Mouse (Mus musculus) ES-E14 (cell line): ENCODE measurements around the gene Dock4. TPM values are rescaled to one million over a fixed set of nuclear protein-coding genes. Genes with fewer than 3 reads are reported as not detected.

Experiments used
- DNase-seq: peaks from one replicate; pipeline ENCODE4 v3.0.0-alpha.2; 2013; ENCODE audit warnings: low read depth, low spot score
- H3K27ac ChIP-seq: 2 replicates; pipeline ENCODE4 v1.5.1; 2012; ENCODE audit warnings: low read depth, mild to moderate bottlenecking, low read length, moderate library complexity, mixed read lengths; ENCODE audit not compliant: poor library complexity, insufficient read depth, severe bottlenecking
- H3K36me3 ChIP-seq: 2 replicates; pipeline ENCODE4 v1.6.1; 2012; ENCODE audit warnings: mild to moderate bottlenecking, low read length, moderate library complexity, mixed read lengths; ENCODE audit not compliant: control insufficient read depth, poor library complexity, insufficient read depth, severe bottlenecking
- H3K4me1 ChIP-seq, 2 experiments: fragments of 150-350 bp in 1 of 2; sonication (generic) in 1 of 2; 2 replicates each; pipeline ENCODE4 v1.6.1; 2012; ENCODE audit warnings: low read length in 2 of 2, mild to moderate bottlenecking in 1 of 2, mixed read lengths in 1 of 2; ENCODE audit not compliant: control insufficient read depth in 2 of 2, insufficient read depth in 2 of 2, poor library complexity in 1 of 2
- H3K4me3 ChIP-seq, 2 experiments: fragments of 150-350 bp in 1 of 2; sonication (generic) in 1 of 2; 2 replicates each; pipeline ENCODE4 v1.5.1; 2012; ENCODE audit warnings: low read length in 2 of 2, low read depth in 1 of 2, mild to moderate bottlenecking in 1 of 2, mixed read lengths in 1 of 2; ENCODE audit not compliant: insufficient read depth in 1 of 2, poor library complexity in 1 of 2, severe bottlenecking in 1 of 2
- H3K9ac ChIP-seq: 2 replicates; pipeline ENCODE4 v1.6.1; 2012; ENCODE audit warnings: low read depth, mild to moderate bottlenecking, low read length, mixed read lengths; ENCODE audit not compliant: poor library complexity, insufficient read depth, severe bottlenecking
- H3K9me3 ChIP-seq: fragments of 150-350 bp; sonication (generic); 2 replicates; pipeline ENCODE4 v1.6.1; 2012; ENCODE audit warnings: low read depth, mild to moderate bottlenecking, low read length; ENCODE audit not compliant: control insufficient read depth, insufficient read depth
- CHD2 ChIP-seq: IDR thresholded peaks from 2 replicates; pipeline ENCODE4 v1.6.1; 2014; ENCODE audit warnings: mild to moderate bottlenecking, low read depth, low read length, inconsistent platforms
- HCFC1 ChIP-seq: IDR thresholded peaks from 2 replicates; pipeline ENCODE4 v1.6.1; 2012; ENCODE audit warnings: low read length, inconsistent platforms, borderline replicate concordance; ENCODE audit not compliant: insufficient read depth
- MAFK ChIP-seq: IDR thresholded peaks from 2 replicates; pipeline ENCODE4 v1.6.1; 2014; ENCODE audit warnings: mild to moderate bottlenecking, low read depth, low read length, inconsistent platforms; ENCODE audit not compliant: insufficient read depth
- ZC3H11A ChIP-seq: IDR thresholded peaks from 2 replicates; pipeline ENCODE4 v1.6.1; 2012; ENCODE audit warnings: low read depth, mild to moderate bottlenecking, inconsistent platforms, low read length, borderline replicate concordance
- ZNF384 ChIP-seq: IDR thresholded peaks from 2 replicates; pipeline ENCODE4 v1.6.1; 2012; ENCODE audit warnings: low read depth, low read length, inconsistent platforms
- in situ Hi-C, 2 experiments: fragments of 600-800 bp; cut with MboI; formaldehyde crosslinking; loops; one replicate each; pipeline ENCODE4 v1.15.1; 2025; ENCODE audit warnings: low sequenced_read_pairs in 2 of 2, inconsistent platforms in 1 of 2; ENCODE audit not compliant: unreplicated experiment in 2 of 2
- total RNA-seq: library from RNA; depleted of rRNA; stranded (reverse); fragments of 300-350 nt; gene quantifications from 2 replicates; pipeline ENCODE4 v1.2.3, GENCODE M21; 2012

Gene Dock4
- total RNA-seq, 1 experiment, result 7.9 TPM

DNA sequence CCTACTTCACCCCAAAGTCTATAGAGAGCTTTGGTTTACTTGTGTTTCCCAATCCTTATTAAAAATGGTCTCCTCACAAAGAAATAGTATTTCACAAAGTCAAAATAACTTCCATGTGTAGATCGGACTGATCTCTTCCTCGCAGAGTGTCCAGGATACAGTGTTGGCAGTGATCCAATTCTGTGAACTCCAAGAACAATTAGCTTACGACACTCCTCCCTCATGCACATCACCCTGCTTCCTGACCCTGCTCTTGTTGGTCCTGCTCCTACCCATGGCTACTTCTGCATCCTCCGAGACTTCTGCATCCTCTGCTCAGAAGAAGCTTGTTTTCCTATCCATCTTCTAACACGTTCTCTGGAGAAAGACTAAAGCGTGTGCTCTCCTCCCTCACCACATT, 213.9 kb downstream of the Dock4 start:
- no peak for DNase-seq

GRCm38 (mm10) chr12:40669460-40669859, 223.7 kb downstream of the Dock4 start:
- Histone ChIP-seq H3K27ac (no peak overlapping the region), H3K36me3 (no peaks in the 10 kb centered on the region), H3K9ac (no peak overlapping the region), H3K4me1 (no peaks in the 10 kb centered on the region), H3K4me3 (no peak overlapping the region), H3K9me3 (no peaks in the 10 kb centered on the region)
- TF ChIP-seq CHD2 (no peak), ZNF384 (no peak), MAFK (no peak), ZC3H11A (no peak), HCFC1 (no peak)
- in situ Hi-C loops, result no loop called here
- DNase-seq, result no peak

More for the DNA sequence above, 213.9 kb downstream of the Dock4 start:
- Histone ChIP-seq H3K9ac (no peak overlapping the region), H3K4me3 (no peak overlapping the region), H3K27ac (no peak overlapping the region), H3K4me1 (peaks cover 1 to 3% of the 10 kb centered on the region in 2 experiments; a peak in 1 of 4 replicates), H3K9me3 (no peaks in the 10 kb centered on the region), H3K36me3 (no peaks in the 10 kb centered on the region)
- in situ Hi-C loops, result no loop called here
- TF ChIP-seq ZNF384, result no peak

DNA sequence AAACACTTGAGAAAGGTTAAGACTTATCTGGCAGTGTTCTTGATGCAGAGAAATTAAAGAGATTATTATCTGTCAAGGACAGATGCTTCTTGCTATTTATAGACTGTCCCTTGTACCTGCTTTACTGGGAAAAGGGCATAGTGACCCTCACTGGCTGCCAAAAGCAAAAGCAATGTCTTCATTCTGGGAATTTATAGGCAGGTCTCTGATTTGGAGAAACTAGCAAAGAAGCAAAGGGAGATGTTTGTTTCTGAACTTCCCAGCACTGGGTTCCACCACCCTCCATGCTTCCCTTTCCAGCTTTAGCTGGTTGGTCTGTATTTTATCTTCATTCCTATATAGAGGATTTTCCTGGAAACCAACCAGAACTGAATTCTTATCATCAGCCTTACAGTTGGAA, 225.0 kb downstream of the Dock4 start:
- no peaks in the 10 kb centered on the region for H3K4me1 ChIP-seq
- DNase-seq, result no peak
- no peak overlapping the region for H3K27ac ChIP-seq
- H3K4me3 ChIP-seq, result no peak overlapping the region
- no peaks in the 10 kb centered on the region for H3K9me3 ChIP-seq
- TF ChIP-seq ZNF384 (no peak), MAFK (no peak), HCFC1 (no peak), CHD2 (no peak), ZC3H11A (no peak)
- H3K36me3 ChIP-seq, result no peaks in the 10 kb centered on the region
- in situ Hi-C loops, result no loop called here
- H3K9ac ChIP-seq, result no peak overlapping the region

- Histone ChIP-seq H3K9me3 (no peaks in the 10 kb centered on the region), H3K9ac (no peak overlapping the region), H3K36me3 (no peaks in the 10 kb centered on the region), H3K4me1 (no peaks in the 10 kb centered on the region), H3K4me3 (no peak overlapping the region), H3K27ac (no peak overlapping the region)
- TF ChIP-seq MAFK (no peak), ZNF384 (no peak), CHD2 (no peak), HCFC1 (no peak), ZC3H11A (no peak)
- in situ Hi-C loops, result loop anchor here (10.0 to 25.0 kb wide), 2 partner anchors 417 to 425 kb away; no protein-coding TSS in a partner anchor
- DNase-seq, result no peak
These were observed 234.0 kb downstream of the Dock4 start for GRCm38 (mm10) chr12:40679713-40680112.

DNA sequence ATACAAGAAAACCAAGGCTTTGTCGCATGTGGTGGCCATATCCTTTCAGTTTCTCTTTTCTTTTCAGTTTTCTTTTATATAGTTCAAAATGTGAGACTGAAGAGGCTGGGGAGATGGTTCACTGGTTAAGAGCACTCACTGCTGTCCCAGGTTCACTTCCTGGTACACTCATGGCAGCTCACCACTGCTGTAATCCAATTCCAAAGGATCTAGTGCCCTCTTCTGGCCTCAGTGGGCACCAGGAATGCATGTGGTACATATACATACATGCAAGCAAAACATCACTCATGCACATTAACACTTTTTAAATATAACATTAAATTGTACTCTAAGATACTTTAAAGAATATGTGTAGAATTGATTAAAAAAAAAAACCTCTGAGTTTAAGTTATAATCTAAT, 234.8 kb downstream of the Dock4 start:
- Histone ChIP-seq H3K4me3 (no peak overlapping the region), H3K9me3 (no peaks in the 10 kb centered on the region), H3K9ac (no peak overlapping the region), H3K4me1 (no peaks in the 10 kb centered on the region), H3K27ac (no peak overlapping the region), H3K36me3 (no peaks in the 10 kb centered on the region)
- in situ Hi-C loops, result loop anchor here (10.0 to 25.0 kb wide), 2 partner anchors 418 to 426 kb away; no protein-coding TSS in a partner anchor
- TF ChIP-seq MAFK, result no peak
- peak; percentile 88 for TF ChIP-seq ZC3H11A
- DNase-seq, result peak; percentile 41
